Mouse (Mus musculus) kidney, postnatal 0 days (tissue): ENCODE measurements around the gene Dnlz. TPM values are rescaled to one million over a fixed set of nuclear protein-coding genes. Genes with fewer than 3 reads are reported as not detected.

Experiments used
- ATAC-seq: fragments of 200-750 bp; cut with Nextera tagmentation; replicated peaks from 2 replicates; pipeline ENCODE4 v1.8.0; 2017; ENCODE audit warnings: low read depth, moderate number of reproducible peaks, moderate TSS enrichment, moderate library complexity; ENCODE audit not compliant: low FRiP score
- DNase-seq: peaks from one replicate; pipeline ENCODE4 v3.0.0-alpha.2; 2016; ENCODE audit warnings: low spot score
- H3K27ac ChIP-seq: fragments of 300-500 bp; sonication (generic); 2 replicates; pipeline ENCODE4 v1.5.1; 2014; ENCODE audit warnings: mild to moderate bottlenecking
- H3K27me3 ChIP-seq: fragments of 300-500 bp; sonication (generic); 2 replicates; pipeline ENCODE4 v1.6.1; 2014; ENCODE audit warnings: low read length, mixed read lengths; ENCODE audit not compliant: insufficient read depth
- H3K36me3 ChIP-seq: fragments of 300-500 bp; sonication (generic); 2 replicates; pipeline ENCODE4 v1.6.1; 2014; ENCODE audit warnings: low read length, mixed read lengths; ENCODE audit not compliant: insufficient read depth
- H3K4me1 ChIP-seq: fragments of 300-500 bp; sonication (generic); replicated peaks from 2 replicates; pipeline ENCODE4 v1.6.1; 2014; ENCODE audit warnings: antibody characterized with exemption, low read length, mixed read lengths; ENCODE audit not compliant: insufficient read depth
- H3K4me2 ChIP-seq: fragments of 300-500 bp; sonication (generic); 2 replicates; pipeline ENCODE4 v1.6.1; 2014; ENCODE audit warnings: mild to moderate bottlenecking, low read length, moderate library complexity, mixed read lengths
- H3K4me3 ChIP-seq: fragments of 300-500 bp; sonication (generic); replicated peaks from 2 replicates; pipeline ENCODE4 v1.5.1; 2014; ENCODE audit warnings: low read depth, low read length
- H3K9ac ChIP-seq: fragments of 300-500 bp; sonication (generic); 2 replicates; pipeline ENCODE4 v1.6.1; 2014; ENCODE audit warnings: low read depth, low read length
- H3K9me3 ChIP-seq: fragments of 300-500 bp; sonication (generic); replicated peaks from 2 replicates; pipeline ENCODE4 v1.6.1; 2016; ENCODE audit warnings: low read length, inconsistent platforms, mixed read lengths
- CTCF ChIP-seq: IDR thresholded peaks from 2 replicates; pipeline ENCODE4 v1.5.1; 2016; ENCODE audit warnings: antibody characterized with exemption, low read depth, mild to moderate bottlenecking, moderate library complexity
- WGBS: fragments of 180-500 bp; shearing (Covaris S2); extraction: QIAGEN DNeasy Blood & Tissue Kit; methylation state at CpG from one replicate; pipeline ENCODE4 v1.1.7; 2014; 5-methylcytosine and 5-hydroxymethylcytosine counted together
- polyA plus RNA-seq: library from polyadenylated mRNA; unstranded; fragments of >200 nt; fragmentation: Nextera tagmentation; extraction: Ambion mirVana; gene quantifications from 2 replicates; pipeline ENCODE4 v1.2.1, GENCODE M21; 2015

Dnlz gene
- 24.2 and 25.8 TPM in 2 replicates for polyA plus RNA-seq

DNA sequence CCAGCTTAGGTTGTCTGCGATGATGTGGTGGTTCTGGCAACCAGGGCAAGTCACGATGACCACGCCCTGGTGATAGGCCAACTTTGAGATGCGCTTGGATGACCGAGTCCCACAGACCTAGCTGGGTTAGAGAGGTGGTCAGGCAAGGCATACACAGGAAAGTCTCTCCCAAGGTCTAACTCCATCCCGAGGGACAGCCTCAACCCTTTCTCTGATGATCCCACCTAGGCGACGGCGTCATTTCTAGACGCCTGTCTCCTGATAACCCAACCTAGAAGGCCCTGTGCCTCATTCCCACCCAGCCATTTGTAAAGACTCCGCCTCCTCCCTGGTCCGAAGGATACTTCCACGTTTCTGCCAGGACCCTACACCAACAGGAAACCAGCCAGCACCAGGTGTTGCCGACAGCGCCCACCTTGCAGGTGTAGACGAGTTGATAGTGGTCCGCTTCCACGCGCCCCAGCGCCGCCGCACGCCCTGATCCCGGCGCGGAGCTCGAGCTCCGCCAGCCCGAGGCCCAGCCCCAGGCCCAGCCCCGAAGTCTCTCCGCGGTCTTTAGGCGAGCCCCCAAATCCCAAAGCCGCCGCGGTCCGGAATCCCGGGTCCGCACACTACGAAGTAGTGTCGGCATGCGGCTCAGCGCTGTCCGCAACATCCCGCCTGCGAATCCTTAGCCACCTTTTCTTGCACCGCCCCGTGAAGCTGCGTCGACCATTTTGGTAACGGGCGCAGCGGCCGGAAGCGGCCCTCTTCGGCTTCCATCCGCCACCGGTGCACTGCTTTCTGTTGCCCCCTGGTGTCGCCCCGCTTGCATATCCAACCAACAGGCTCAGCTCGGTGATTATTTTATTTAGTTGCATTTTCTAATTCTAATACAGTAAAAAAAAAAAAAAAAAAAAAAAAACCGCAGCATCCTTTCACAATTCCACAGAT is at the start of gene Dnlz:
Gene Dnlz, minus strand, starts transcription at position 753 of the 933 bp plus-strand sequence.
- H3K4me2 ChIP-seq: peak within 1 kb of the TSS; percentile 98
- H3K4me1 ChIP-seq: peaks cover 11% of the 10 kb centered on the region; the same call in 1 of the 2 replicates
- H3K36me3 ChIP-seq: peaks cover 24% of the 10 kb centered on the region; the same call in 1 of the 2 replicates
- DNase-seq: peak; percentile 98
- peak within 1 kb of the TSS; percentile 91 for H3K27ac ChIP-seq
- no peaks in the 10 kb centered on the region for H3K9me3 ChIP-seq
- peak; percentile 75 for TF ChIP-seq CTCF
- peak within 1 kb of the TSS; percentile 95 for H3K9ac ChIP-seq
- H3K27me3 ChIP-seq: no peaks in the 10 kb centered on the region
- H3K4me3 ChIP-seq: peak within 1 kb of the TSS; percentile 84
- 1% methylated on average over 62 of the region's 62 CpGs for WGBS
- peak; percentile 76 for ATAC-seq

DNA sequence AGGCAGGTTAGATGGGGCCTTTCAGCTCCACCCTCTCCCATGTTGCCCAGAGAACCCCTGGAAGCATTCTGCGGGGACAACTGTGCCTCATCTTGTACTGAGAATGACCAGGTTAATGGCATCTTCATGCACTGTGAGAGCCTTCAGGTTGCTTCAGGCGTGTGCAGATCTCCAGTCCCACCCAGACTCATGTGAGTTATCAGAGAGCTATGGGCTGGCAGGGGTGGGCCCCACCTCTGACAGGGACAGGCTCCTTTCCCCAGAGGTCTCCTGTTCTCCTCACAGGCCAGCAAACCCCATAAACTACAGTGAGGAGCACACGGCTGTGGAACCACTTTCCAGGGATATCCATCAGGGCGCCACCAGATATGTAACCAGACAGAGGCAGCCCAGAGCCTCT is 49.1 kb upstream of the Dnlz start:
- no peaks in the 10 kb centered on the region for H3K9me3 ChIP-seq
- no peaks in the 10 kb centered on the region for H3K4me1 ChIP-seq
- no peak overlapping the region for H3K4me3 ChIP-seq
- H3K9ac ChIP-seq: no peak overlapping the region
- no peak for ATAC-seq
- WGBS: 87% methylated on average over 4 of the region's 4 CpGs
- no peak for TF ChIP-seq CTCF
- H3K27me3 ChIP-seq: no peaks in the 10 kb centered on the region
- no peak overlapping the region for H3K4me2 ChIP-seq
- no peak for DNase-seq
- H3K36me3 ChIP-seq: peaks cover 51% of the 10 kb centered on the region
- no peak overlapping the region for H3K27ac ChIP-seq

DNA sequence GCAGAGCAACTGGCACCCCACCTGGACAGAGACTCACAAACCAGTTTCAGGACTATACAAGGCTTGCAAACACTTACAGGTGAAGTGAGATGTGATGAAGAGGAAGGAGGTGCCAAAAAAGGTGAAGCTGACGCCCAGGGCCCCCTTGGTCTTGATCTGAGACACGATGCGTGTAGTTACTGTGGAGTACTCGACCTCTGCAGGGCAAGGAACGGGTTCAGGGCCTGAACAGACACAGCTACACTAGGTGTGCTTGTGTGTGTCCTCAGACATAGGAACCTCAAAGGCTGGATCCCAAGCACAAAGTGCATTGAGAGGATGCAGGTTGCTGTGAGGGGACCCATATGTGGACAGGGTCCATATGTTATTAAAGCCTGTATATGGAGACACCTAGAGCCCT is 48.4 kb upstream of the Dnlz start:
- Histone ChIP-seq H3K4me3 (no peak overlapping the region), H3K27ac (no peak overlapping the region), H3K4me2 (no peak overlapping the region), H3K36me3 (peaks cover 58% of the 10 kb centered on the region), H3K4me1 (no peaks in the 10 kb centered on the region), H3K9ac (no peak overlapping the region), H3K9me3 (no peaks in the 10 kb centered on the region), H3K27me3 (no peaks in the 10 kb centered on the region)
- ATAC-seq: no peak
- WGBS: 89% methylated on average over 5 of the region's 5 CpGs
- no peak for DNase-seq
- TF ChIP-seq CTCF: no peak

DNA sequence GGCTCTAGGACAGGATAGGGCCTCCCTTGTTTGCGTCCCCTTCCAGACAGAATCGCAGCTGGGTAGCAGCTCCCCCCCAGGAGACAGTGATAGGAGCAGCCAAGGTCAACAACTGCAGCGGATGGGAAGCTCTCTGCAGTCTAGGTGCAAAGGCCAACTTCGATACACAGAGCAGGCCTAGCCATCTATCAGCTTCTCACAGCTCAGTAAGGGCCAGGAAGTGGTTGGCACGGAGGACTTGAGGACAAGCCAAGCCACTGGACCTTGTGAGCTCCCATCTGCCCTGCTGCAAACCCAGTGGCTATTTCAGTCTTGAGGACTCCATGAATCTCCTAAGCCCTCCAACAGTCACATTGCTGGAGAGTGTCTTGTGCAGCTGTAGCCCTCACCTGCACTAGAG is 47.7 kb upstream of the Dnlz start:
- WGBS: 81% methylated on average over 5 of the region's 5 CpGs
- TF ChIP-seq CTCF: no peak
- no peaks in the 10 kb centered on the region for H3K4me1 ChIP-seq
- no peak overlapping the region for H3K4me2 ChIP-seq
- H3K27ac ChIP-seq: no peak overlapping the region
- no peaks in the 10 kb centered on the region for H3K27me3 ChIP-seq
- H3K4me3 ChIP-seq: no peak overlapping the region
- H3K36me3 ChIP-seq: peaks cover 64% of the 10 kb centered on the region
- no peaks in the 10 kb centered on the region for H3K9me3 ChIP-seq
- no peak overlapping the region for H3K9ac ChIP-seq
- ATAC-seq (no peak), DNase-seq (no peak)

DNA sequence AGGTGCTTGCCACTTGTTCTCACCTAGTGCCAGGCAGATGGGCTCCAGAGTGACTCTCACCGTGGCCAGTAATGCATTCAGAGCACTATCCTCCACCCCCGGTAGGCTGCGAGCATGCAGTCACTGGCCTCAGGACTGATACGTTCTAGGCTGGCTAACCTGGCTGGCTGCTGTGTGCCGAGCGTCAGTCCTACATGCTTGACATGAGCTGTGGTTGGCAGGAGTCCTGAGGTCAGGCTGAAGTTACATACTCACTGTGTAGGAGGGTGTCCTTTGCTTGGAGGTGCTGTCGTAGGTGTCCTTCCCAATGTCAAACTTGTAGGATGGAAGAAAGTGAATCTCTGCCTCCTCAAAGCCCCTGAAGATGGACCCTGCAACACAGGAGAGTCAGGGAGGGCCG is 47.1 kb upstream of the Dnlz start:
- no peak overlapping the region for H3K27ac ChIP-seq
- no peak for ATAC-seq
- TF ChIP-seq CTCF: no peak
- peaks cover 71% of the 10 kb centered on the region for H3K36me3 ChIP-seq
- no peaks in the 10 kb centered on the region for H3K9me3 ChIP-seq
- no peak overlapping the region for H3K4me3 ChIP-seq
- H3K4me2 ChIP-seq: no peak overlapping the region
- no peak overlapping the region for H3K9ac ChIP-seq
- H3K4me1 ChIP-seq: no peaks in the 10 kb centered on the region
- WGBS: 82% methylated on average over 8 of the region's 8 CpGs
- DNase-seq: no peak
- H3K27me3 ChIP-seq: no peaks in the 10 kb centered on the region

DNA sequence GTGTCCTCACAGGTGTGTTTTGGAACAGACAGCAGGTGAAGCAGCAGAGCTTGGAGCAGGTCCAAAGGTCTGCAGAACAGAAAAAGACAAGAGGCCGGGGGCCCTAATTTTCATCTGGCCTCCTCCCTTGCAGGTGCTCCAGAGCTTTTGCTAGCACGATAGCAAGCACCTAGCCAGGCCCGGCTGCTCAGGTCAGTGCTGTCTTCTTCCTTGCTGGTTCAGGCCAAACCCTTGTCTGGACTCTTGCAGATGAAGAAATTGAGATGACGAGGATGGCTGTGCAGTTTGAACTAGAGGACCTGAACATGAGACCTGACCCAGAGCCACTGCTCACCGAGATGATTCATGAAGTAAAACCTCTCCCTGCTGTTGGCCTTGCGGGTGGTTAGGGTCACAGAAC is 39.7 kb upstream of the Dnlz start:
- Histone ChIP-seq H3K9ac (no peak overlapping the region), H3K4me3 (no peak overlapping the region), H3K4me1 (peaks cover 9% of the 10 kb centered on the region), H3K27me3 (no peaks in the 10 kb centered on the region), H3K9me3 (no peaks in the 10 kb centered on the region), H3K27ac (no peak overlapping the region), H3K36me3 (peaks cover 60% of the 10 kb centered on the region), H3K4me2 (no peak overlapping the region)
- ATAC-seq: no peak
- WGBS: 87% methylated on average over 6 of the region's 6 CpGs
- TF ChIP-seq CTCF: no peak
- DNase-seq: no peak
